Mouse (Mus musculus): ENCODE data around the gene Tctex1d4. TPM values are rescaled to one million over a fixed set of nuclear protein-coding genes. Genes with fewer than 3 reads are reported as not detected.

Gene Tctex1d4
- polyA plus RNA-seq, 2 experiments: 0.10 TPM; not detected in 1

DNA sequence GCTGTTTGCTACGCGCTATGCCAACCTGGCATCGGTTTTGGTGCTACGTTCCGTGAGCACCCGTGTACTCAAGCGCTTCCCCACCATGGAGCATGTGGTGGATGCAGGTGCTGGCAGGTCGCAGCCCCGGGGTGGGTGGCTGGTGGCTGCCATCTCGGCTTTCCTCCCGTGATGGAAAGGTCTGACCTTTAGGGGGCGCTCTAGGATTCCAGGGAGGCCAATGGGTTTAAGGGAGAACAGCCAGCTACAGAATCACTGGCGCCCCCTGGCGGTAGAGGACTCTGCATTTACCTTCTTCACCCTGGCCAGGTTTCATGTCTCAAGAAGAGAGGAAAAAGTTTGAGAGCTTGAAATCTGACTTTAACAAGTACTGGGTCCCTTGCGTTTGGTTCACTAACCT is 19.6 kb downstream of the Tctex1d4 start:
- 28% methylated on average over 15 of the region's 15 CpGs for WGBS

GRCm38 (mm10) chr4:117148047-117148713 is 21.6 kb downstream of the Tctex1d4 start:
- ATAC-seq (ENCODE audit: low FRiP score, low read depth): no peak
- WGBS: 81% methylated on average over 18 of the region's 18 CpGs

More for the DNA sequence above, 19.6 kb downstream of the Tctex1d4 start:
- Histone ChIP-seq H3K27ac (replicated peaks; ENCODE audit: low read depth, low read length) (no peak overlapping the region), H3K9me3 (ENCODE audit: control insufficient read depth, low read length) (no peaks in the 10 kb centered on the region), H3K4me2 (replicated peaks; ENCODE audit: low read depth, low read length, severe bottlenecking) (no peak overlapping the region), H3K9ac (ENCODE audit: low read depth, low read length, severe bottlenecking) (no peak overlapping the region), H3K4me3 (replicated peaks; ENCODE audit: low read length) (no peak overlapping the region), H3K36me3 (ENCODE audit: control insufficient read depth, insufficient read depth, low read length) (peaks cover 23% of the 10 kb centered on the region), H3K27me3 (ENCODE audit: control insufficient read depth, insufficient read depth, low read length) (no peaks in the 10 kb centered on the region), H3K4me1 (ENCODE audit: control insufficient read depth, insufficient read depth, low read length) (no peaks in the 10 kb centered on the region)
- no peak for TF ChIP-seq POLR2A (IDR thresholded peaks at IDR 0.05; ENCODE audit: borderline replicate concordance, extremely low read depth, insufficient read depth, insufficient read length)
- ATAC-seq (ENCODE audit: low FRiP score, low read depth) (no peak), DNase-seq (ENCODE audit: low spot score) (peak; percentile 76)

DNA sequence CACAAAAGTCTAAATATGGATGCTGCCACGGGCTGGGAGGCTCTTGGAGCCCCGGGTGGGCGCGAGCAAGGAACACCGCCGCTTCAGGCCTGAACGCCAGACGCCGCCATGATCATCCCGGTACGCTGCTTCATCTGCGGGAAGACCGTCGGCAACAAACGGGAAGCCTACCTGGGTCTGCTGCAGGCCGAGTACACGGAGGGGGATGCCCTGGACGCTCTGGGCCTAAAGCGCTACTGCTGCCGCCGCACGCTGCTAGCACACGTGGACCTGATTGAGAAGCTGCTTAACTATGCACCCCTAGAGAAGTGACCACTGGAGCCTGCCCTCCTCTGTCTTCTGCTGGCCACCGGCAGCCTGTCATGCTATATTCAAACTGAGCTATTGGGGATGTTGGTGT is 22.2 kb downstream of the Tctex1d4 start:
- ATAC-seq (ENCODE audit: low FRiP score, low read depth): no peak
- no peak overlapping the region for H3K27ac ChIP-seq (replicated peaks; ENCODE audit: low read depth, low read length)
- no peak for TF ChIP-seq POLR2A (IDR thresholded peaks at IDR 0.05; ENCODE audit: borderline replicate concordance, extremely low read depth, insufficient read depth, insufficient read length)
- no peaks in the 10 kb centered on the region for H3K9me3 ChIP-seq (ENCODE audit: control insufficient read depth, low read length)
- no peaks in the 10 kb centered on the region for H3K27me3 ChIP-seq (ENCODE audit: control insufficient read depth, insufficient read depth, low read length)
- 0 out of 2 replicates have a peak, but pooled peaks cover 4% of the 10 kb centered on the region for H3K4me1 ChIP-seq (ENCODE audit: control insufficient read depth, insufficient read depth, low read length)
- peaks cover 49% of the 10 kb centered on the region for H3K36me3 ChIP-seq (ENCODE audit: control insufficient read depth, insufficient read depth, low read length)
- no peak overlapping the region for H3K4me2 ChIP-seq (replicated peaks; ENCODE audit: low read depth, low read length, severe bottlenecking)
- H3K9ac ChIP-seq (ENCODE audit: low read depth, low read length, severe bottlenecking): no peak overlapping the region
- WGBS: 70% methylated on average over 24 of the region's 24 CpGs
- H3K4me3 ChIP-seq (replicated peaks; ENCODE audit: low read length): no peak overlapping the region
- no peak for DNase-seq (ENCODE audit: low spot score)

More at GRCm38 (mm10) chr4:117148047-117148713, 21.6 kb downstream of the Tctex1d4 start:
- Histone ChIP-seq H3K27ac (replicated peaks; ENCODE audit: low read depth, low read length) (no peak overlapping the region), H3K9me3 (ENCODE audit: control insufficient read depth, low read length) (no peaks in the 10 kb centered on the region), H3K36me3 (ENCODE audit: control insufficient read depth, insufficient read depth, low read length) (peaks cover 42% of the 10 kb centered on the region), H3K4me3 (replicated peaks; ENCODE audit: low read length) (no peak overlapping the region), H3K9ac (ENCODE audit: low read depth, low read length, severe bottlenecking) (no peak overlapping the region), H3K27me3 (ENCODE audit: control insufficient read depth, insufficient read depth, low read length) (no peaks in the 10 kb centered on the region), H3K4me2 (replicated peaks; ENCODE audit: low read depth, low read length, severe bottlenecking) (no peak overlapping the region), H3K4me1 (ENCODE audit: control insufficient read depth, insufficient read depth, low read length) (0 out of 2 replicates have a peak, but pooled peaks cover 4% of the 10 kb centered on the region)
- no peak for DNase-seq (ENCODE audit: low spot score)
- no peak for TF ChIP-seq POLR2A (IDR thresholded peaks at IDR 0.05; ENCODE audit: borderline replicate concordance, extremely low read depth, insufficient read depth, insufficient read length)

DNA sequence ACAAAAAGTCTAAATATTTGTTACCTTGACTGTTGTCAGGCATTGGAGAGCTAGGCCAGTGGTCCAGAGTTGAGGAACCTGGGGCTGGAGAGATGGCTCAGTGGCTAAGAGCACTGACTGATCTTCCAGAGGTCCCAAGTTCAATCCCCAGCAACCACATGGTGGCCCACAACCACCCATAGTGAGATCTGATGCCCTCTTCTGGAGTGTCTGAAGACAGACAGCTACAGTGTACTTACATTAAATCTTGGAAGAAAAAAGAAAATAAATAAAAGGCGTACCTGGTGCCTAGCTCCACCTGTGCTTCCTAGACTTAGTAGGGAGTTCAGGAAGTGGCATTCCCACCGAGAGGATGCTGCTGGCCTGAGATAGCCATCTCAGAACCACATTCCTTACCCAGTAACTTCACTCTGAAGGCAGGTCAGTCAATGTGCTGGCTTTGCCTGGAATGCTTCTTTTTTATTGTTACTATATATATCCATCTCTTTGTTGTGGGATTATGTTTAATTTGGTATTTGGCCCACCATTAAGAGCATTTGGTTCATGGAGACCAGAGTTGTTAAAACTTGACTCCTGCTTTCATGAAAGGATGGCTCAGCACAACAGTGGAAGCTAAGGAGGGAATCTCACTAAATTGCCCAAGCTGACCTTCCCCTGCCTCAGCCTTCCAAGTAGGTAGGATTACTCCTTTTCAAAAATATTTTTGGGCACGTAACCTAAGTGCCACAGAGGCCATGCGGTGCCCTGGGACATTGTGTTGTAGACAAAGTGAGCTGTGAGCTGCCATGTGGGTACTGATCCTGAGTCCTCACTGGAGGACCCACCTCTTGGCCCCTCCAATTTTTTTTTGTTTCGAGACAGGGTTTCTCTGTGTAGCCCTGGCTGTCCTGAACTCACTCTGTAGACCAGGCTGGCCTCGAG is 23.0 kb downstream of the Tctex1d4 start:
- Histone ChIP-seq H3K9ac (ENCODE audit: low read depth, low read length, severe bottlenecking) (no peak overlapping the region), H3K36me3 (ENCODE audit: control insufficient read depth, insufficient read depth, low read length) (peaks cover 56% of the 10 kb centered on the region), H3K4me3 (replicated peaks; ENCODE audit: low read length) (no peak overlapping the region), H3K9me3 (ENCODE audit: control insufficient read depth, low read length) (no peaks in the 10 kb centered on the region), H3K27me3 (ENCODE audit: control insufficient read depth, insufficient read depth, low read length) (no peaks in the 10 kb centered on the region), H3K4me2 (replicated peaks; ENCODE audit: low read depth, low read length, severe bottlenecking) (no peak overlapping the region), H3K4me1 (ENCODE audit: control insufficient read depth, insufficient read depth, low read length) (0 out of 2 replicates have a peak, but pooled peaks cover 4% of the 10 kb centered on the region), H3K27ac (replicated peaks; ENCODE audit: low read depth, low read length) (no peak overlapping the region)
- WGBS: 74% methylated on average over 6 of the region's 6 CpGs
- no peak for DNase-seq (ENCODE audit: low spot score)
- TF ChIP-seq POLR2A (IDR thresholded peaks at IDR 0.05; ENCODE audit: borderline replicate concordance, extremely low read depth, insufficient read depth, insufficient read length): no peak
- ATAC-seq (ENCODE audit: low FRiP score, low read depth): peak; percentile 20; the same call in 1 of the 2 replicates

- no peaks in the 10 kb centered on the region for H3K27me3 ChIP-seq (ENCODE audit: control insufficient read depth, insufficient read depth, low read length)
- H3K9me3 ChIP-seq (ENCODE audit: control insufficient read depth, low read length): no peaks in the 10 kb centered on the region
- DNase-seq (ENCODE audit: low spot score): no peak
- peaks cover 63% of the 10 kb centered on the region for H3K36me3 ChIP-seq (ENCODE audit: control insufficient read depth, insufficient read depth, low read length)
- H3K4me2 ChIP-seq (replicated peaks; ENCODE audit: low read depth, low read length, severe bottlenecking): no peak overlapping the region
- 0 out of 2 replicates have a peak, but pooled peaks cover 4% of the 10 kb centered on the region for H3K4me1 ChIP-seq (ENCODE audit: control insufficient read depth, insufficient read depth, low read length)
- TF ChIP-seq POLR2A (IDR thresholded peaks at IDR 0.05; ENCODE audit: borderline replicate concordance, extremely low read depth, insufficient read depth, insufficient read length): no peak
- no peak overlapping the region for H3K4me3 ChIP-seq (replicated peaks; ENCODE audit: low read length)
- no peak overlapping the region for H3K27ac ChIP-seq (replicated peaks; ENCODE audit: low read depth, low read length)
- no peak for ATAC-seq (ENCODE audit: low FRiP score, low read depth)
- no peak overlapping the region for H3K9ac ChIP-seq (ENCODE audit: low read depth, low read length, severe bottlenecking)
- WGBS: 85% methylated on average over 6 of the region's 6 CpGs
These were observed 23.7 kb downstream of the Tctex1d4 start for GRCm38 (mm10) chr4:117150212-117150733.
